Mouse (Mus musculus): Measurements from ENCODE around the gene Slc5a6. TPM values are rescaled to one million over a fixed set of nuclear protein-coding genes. Genes with fewer than 3 reads are reported as not detected.
A peak's percentile ranks its signal among the peaks of the same experiment; 100 is the strongest.
"Not testable (repeated sequence)": the region's sequence is repeated elsewhere in the genome, so short reads cannot be mapped to it uniquely, and the experiment has no call there.

The Slc5a6 gene
- total RNA-seq, 2 experiments from 2014 or later: 2.9 to 3.5 TPM

DNA sequence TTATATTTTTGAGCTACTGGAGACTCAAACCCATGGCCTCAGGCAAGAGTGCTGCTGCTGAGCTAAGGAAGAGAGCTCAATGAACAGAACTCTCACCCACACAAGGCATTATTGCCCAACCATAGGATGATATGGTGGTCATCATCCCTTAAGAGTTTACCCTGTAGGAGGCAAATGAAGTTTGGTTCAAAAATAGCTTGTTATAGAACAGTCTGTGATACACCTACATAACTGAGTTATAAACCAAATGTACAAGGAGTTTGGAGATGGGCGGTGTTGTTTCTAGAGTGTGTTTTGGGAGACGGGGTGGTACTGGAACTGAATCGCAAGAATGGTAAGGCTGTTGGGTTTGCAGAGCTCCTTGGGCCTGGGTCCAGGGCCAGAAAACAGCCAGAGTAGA, 21.1 kb upstream of the Slc5a6 start:
- no peak for DNase-seq

DNA sequence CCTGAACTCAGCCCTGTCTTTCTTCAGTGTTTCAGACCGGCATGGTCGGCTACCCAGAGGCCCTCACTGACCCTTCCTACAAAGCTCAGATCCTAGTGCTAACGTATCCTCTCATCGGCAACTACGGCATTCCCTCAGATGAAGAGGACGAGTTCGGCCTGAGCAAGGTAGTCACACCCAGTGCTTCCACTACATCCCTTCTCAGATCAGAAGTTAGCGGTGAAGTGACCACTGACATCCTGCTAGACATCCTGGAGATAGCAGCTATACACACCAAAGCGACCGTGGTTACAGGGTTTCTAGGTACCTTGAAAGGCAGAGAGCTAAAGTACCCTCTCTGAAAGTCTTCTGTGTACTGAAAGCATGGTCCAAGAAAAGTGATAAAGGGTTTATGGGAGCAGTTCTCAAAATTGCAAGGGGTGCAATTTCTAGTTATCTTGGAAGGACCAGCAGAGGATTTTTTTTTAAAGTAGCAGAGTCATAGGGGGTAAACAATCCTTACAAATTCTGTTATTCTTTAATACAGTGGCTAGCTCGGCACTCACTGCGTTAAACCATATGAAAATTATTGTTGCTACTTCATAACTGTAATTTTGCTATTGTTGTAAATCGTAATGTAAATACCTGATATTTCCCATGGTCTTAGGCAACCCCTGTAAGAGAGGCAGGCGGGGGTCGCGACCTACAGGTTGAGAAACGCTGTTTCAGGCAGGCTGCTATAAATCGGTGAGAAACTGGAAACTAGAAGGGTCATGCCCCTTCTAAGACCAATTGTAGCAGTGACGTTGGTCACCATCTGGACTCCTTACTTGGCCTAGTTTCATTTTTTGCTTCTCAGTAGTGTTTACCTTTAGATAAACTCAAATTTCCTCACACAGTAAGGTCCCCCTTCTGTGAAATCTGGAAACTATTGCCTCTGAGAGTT, 6.8 kb upstream of the Slc5a6 start:
- no peak for DNase-seq

DNA sequence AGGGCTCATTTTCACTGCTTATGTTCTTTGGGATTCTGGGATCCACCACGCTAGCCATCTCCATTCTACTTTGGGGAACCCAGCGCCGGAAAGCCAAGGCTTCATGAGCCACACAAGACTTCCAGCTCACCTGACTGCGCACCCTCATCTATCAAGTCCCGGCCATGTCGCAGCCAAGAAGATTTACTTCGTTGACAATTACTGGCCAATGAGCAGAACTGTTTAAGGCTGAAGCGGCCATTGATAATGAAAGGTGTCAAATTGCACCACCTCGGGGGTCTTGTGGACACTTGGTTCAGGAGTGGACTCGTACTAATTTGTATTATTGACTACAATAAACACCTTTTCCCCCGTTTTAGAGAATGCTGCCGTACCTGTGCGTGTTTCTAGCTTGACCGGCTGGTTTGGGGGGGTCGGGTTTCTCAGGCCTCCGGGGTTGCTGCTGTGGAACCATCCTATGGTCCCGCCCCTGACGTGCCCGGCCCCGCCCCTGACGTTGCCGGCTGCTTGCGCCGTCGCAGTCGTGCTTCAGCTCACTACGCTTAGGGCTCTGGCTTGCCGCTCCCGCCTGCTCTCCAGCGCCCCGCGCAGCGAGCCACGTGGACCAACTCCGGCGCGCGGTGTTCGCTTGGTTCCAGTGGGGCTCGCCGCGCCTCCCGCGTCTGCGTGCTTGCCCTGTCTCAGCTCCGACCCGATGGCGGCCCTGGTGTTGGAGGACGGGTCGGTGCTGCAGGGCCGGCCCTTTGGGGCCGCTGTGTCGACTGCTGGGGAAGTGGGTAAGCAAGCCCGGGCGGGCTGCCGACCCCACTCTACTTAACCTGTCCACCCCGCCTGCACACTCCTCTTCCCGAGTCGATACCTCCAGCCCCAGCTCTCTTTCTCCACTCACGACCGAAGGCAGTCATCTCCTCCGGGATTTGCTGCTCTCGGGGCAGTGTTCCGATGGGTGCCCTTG, 5.8 kb upstream of the Slc5a6 start, which contains the start of gene Cad:
Cad (plus strand) TSS at position 520 of the 955 bp plus-strand sequence.
- peak; percentile 96 for DNase-seq

DNA sequence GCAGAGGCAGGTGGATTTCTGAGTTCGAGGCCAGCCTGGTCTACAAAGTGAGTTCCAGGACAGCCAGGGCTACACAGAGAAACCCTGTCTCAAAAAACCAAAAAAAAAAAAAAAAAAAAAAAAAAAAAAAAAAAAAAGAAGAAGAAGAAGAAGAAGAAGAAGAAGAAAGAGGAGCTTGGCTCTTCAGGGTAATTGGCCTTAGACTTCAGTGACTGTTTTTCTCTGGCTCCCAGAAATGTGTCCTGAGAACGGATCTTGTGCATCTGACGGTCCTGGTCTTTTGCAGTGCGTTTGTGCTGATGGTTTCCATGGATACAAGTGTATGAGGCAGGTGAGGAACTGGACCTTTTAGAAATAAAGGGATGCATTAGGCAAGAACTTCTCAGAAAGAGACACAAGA, 5.0 kb upstream of the Slc5a6 start:
- DNase-seq: not testable (repeated sequence)

DNA sequence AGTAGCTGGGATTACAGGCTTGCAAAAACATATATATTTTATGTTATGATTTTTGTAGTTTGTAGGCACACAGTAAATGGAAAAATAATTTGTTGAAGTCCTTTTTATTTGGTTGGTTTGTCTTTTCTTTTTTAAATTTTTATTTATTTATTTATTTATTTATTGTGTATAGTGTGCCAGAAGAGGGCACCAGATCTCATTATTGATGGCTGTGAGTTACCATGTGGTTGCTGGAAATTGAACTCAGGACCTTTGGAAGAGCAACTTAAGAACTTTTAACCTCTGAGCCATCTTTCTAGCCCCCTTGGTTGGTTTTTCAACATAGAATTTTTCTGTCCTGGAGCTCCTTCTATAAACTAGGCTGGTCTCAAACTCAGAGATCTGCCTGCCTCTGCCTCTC, 1.7 kb upstream of the Slc5a6 start:
- DNase-seq: no peak

DNA sequence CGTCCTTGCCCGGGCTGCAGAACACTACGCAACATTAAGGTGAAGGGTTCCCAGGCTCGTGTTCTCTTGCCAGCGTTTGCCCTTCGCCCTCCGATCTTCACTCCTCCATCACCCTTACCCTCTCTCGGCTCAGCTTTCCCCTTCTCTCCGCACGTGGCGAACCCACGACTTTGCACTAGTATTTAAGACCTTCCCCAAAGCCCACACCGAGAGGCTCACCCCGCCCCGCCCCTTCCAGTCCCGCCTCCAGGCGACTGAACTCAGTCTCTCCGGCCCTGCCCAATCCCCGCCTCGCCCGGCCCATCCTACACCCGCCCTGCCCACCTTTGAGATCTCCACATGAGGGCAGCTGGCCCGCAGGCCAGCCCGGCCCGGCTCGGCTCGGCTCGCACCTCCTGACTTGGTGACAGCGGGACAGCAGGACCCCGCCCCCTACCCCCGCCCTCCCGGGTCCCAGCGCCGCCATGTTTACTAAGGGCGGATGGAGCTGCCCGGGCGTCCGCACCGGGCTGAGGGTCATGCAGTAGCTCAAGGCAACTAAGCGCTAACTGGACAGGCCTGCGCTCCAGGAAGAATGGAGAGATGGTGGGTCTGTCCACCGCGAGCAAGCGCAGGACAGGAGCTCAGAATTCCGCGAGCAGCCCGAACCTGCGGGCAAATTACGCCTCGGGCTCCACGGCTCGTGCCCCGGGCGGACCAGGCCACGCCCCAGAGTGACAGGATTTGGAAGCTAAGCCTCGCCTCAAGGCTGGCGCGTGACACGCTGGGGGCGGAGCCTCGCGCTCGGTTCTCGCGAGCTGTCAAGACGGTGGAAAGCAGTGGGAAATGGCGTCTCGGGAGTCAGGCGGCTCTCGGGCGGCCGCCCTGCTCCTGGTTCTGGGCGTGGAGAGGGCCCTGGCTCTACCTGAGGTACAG, 619 bp downstream of the Slc5a6 start, which contains the start of gene Atraid:
Atraid (plus strand) TSS at position 465 of the 915 bp plus-strand sequence.
- peak; percentile 99 for DNase-seq

DNA sequence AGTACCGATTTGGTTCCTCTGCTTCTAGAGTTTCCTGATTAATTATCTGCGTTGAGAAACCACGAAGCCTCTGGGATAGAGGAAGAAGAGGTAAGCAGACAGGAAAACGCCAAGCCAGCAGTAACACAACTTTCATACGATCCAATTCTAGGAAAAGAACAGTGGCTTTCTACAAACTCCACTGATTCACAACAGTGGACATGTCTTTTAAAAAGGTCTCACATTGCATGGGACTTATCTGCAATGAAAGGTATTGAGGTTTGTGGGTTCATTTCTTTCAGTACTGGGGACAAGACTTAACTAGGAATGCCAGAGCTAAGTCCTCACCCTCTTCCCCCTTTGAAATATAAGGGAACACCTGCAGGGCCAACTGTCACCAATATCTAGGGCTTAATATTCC, 1.6 kb downstream of the Slc5a6 start:
- no peak for DNase-seq

DNA sequence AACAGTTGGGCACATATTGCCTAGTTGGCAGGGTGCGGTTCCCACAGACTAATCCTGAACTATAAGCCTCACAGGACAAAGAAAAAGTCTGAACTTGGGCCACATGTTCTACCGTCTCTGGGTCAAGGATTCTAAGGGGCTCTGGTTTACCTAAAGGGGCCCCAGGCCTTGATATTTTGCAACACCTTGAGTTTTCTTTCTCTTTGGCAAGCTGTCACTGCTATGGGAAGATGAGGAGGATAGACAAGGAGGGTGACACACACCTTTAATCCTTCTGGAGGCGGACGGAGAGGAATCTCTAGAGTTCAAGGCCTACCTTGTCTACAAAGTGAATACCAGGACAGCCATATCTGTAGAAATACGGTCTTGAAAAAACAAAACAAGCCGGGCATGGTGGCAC, 2.3 kb downstream of the Slc5a6 start:
- DNase-seq: no peak

DNA sequence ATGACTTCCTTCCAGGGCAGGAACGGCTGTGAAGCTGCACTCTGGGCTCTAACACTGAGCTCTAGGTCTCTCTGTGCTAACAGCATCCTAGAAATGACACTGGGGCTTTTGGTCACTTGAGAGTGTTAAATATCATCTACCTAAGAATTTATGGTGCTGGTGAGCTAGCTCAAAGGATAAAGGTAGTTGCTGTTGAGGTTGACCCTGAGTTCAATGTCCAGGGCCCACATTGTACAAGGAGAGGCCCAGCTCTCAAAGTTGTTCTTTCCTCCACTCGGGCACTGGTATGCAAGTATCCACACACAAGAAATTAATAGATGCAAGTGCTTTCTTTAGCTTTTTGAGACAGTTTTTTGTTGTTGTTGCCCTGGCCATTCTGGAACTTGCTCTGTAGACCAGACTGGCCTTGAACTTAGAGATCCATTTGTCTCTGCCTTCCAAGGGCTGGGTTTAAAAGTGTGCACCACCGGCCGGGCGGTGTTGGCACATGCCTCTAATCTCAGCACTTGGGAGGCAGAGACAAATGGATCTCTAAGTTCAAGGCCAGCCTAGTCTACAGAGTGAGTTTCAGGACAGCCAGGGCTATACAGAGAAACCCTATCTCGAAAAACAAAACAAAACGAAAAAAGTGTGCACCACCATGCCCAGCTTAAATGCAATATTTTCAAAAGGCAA, 10.4 kb downstream of the Slc5a6 start:
- no peak for DNase-seq

DNA sequence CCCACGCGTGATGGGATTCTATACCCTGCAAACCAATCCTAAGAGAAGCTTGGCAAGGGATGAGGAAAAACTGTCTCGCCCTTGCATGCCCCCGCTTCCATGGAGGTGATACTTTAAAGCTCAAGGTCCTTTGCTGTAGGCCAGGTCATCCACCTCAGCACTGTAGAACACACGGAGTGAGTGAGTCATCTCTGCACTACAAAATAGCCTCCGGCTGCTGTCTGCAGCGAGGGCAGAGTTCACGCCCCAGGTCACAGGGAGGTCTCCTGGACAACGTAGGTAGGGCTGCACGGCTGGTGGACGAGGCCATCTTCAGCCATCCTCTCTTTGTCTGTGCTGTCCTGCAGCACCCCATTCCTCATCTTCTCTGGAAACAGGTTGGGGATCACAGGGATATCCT, 12.2 kb downstream of the Slc5a6 start:
- not testable (repeated sequence) for DNase-seq

DNA sequence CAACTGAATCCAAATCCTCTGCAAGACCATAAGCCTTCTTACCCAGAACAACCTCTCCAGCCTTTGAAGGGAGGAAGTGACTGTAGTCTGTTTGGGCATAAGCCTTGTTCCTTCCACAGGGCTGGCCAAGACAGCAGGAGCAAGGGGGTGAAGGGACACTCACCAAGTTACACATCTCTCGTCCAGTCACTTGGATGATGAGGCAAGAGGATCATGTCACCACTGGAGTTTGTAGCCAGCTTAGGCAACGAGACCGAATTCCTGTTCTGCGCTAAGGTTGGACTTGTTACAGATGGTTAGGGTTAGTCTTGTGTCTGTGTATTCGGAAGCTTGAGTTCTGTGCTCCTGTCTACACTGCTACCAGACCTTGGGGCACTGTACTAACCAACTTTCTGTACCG, 14.1 kb downstream of the Slc5a6 start:
- no peak for DNase-seq

DNA sequence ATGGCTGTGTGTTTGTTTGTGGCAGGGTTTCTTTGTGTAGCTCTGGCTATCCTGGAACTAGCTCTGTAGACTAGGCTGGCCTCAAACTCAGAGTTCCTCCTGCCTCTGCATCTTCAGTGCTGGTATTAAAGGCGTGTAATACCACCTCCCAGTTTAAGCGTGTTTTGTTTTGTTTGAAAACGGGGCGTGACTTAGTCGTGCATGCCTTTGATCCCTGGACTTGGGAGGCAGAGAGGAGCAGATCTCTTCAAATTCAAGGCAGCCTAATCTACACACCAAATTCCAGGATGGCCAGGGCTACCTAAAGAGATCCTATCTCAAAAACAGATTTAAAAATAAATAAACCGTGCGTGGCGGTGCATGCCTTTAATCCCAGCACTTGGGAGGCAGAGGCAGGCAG, 17.2 kb downstream of the Slc5a6 start:
- DNase-seq: no peak

DNA sequence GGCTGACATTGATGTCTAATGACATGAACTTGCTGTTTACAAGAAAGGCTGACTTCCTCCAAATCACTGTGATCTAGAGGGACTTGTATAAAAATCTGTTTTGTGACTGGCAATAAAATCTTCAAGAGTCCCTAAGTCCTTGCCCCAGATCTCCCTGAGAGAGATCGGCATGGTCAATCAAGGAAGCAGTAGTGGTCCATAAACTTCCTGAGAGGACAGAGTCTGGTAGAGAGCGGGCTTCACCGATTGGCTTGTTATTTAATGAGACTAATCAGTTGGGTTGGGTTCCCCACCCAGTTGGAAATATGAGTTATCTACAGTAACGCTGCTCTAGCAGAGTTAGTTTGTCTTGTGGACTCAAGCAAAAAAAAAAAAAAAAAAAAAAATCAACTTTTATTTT, 17.8 kb downstream of the Slc5a6 start:
- DNase-seq: no peak

DNA sequence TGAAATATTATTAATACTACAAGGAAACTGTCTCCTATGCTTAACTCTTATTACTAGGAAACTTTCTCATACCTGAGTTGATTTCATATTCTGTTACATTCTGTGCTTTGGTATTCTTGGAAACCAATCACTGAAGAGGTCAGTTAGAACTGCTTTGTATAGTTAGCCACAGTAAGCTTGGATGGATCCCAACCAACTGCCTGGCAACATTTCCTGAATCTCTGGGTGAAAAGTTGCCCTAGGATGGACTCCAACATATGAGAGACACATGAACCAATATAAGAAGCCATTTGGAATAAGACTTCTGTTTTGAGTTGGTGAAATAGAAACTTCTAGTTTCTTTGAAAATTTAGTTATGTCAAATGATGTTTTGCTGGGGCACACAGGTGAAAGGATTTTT, 24.1 kb downstream of the Slc5a6 start:
- no peak for DNase-seq

DNA sequence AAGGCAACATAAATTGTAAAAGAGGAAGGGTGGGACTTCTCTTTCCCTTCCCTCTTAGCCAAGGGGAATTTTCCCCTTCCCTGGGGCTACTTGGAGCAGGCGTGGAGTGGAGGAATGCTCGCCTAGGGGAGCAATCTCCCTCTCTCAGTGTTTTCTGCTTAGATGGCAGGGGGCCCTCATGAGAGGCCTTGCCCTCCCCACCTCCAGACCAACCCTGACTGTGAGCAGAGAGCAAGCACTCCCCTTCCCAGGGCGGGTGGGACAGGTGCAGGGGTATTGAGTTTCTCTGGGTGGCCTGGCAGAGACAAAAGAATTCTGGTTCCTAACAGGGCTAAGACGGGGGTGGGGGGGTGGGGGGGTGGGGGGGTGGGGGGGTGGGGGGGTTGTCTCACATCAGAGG, 25.5 kb downstream of the Slc5a6 start:
- peak; percentile 9 for DNase-seq

DNA sequence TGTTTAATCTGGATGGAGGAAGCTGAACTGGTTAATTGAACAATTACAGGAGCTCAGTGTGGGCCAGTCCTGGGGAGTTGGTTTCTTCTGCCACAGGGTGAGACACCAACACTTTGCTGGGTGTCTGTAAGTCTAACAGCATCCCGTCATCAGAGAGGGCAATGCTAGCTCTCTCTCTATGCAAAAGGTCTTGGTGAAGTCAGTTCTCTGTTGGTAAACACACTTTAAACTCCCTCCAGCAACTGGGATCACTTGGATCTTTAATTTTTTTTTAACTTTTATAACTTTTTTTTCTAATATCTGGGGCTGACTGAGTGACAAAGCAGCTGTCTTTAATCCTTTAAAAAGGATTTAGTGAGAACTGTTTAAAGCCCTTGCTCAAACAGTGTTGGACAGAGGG, 26.0 kb downstream of the Slc5a6 start:
- DNase-seq: no peak

DNA sequence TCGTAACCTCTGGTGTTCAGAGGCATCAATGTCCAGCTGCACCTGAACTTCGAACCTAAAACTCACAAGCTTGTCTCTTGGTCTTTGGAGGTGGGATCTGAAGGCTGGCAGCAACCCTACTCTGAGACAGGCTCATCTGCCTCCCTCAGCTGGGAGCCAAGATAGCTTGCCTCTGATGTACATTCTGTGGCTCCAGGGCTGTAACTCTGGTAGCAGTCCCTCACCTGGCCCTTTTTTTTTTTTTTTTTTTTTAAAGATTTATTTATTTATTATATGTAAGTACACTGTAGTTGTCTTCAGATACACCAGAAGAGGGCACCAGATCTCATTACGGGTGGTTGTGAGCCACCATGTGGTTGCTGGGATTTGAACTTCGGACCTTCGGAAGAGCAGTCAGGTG, 26.9 kb downstream of the Slc5a6 start:
- not testable (repeated sequence) for DNase-seq

DNA sequence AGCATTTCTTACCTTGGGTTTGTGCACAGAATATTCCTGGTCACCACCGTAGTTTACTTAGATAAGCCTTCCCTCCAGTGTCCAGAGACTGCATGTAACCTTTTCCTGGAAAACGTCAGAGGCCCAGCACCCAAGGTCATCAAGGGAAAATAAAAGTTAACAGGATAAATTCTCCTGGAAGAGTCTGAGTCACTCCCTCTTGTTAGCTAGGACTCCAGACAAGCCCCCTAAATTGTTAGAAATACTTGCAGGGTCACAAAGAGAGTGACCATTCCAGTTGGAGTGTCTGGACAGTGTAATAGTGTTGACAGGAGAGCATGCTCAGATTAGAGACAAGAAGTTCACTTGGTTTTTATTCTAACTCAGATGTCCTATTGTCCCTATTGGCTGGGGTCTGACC, 32.8 kb downstream of the Slc5a6 start:
- no peak for DNase-seq

DNA sequence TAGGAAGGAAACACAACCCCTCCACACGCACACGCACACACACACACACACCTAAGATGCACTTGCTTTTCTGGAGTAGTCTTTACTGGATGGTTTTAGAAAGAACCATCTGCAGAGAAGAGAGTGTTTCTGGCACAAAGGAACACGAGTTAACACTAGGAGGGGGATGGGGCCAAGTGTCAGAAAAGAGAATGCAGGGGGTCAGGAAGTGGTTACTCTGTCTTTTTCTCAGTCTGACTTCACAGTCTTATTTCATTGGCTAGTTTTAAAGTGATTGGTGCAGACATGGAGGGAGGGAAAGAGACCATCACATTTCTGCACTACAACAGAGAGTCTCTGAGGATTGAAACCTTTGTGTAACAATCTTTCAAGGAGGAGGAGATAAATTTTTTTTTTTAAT, 36.0 kb downstream of the Slc5a6 start:
- no peak for DNase-seq

DNA sequence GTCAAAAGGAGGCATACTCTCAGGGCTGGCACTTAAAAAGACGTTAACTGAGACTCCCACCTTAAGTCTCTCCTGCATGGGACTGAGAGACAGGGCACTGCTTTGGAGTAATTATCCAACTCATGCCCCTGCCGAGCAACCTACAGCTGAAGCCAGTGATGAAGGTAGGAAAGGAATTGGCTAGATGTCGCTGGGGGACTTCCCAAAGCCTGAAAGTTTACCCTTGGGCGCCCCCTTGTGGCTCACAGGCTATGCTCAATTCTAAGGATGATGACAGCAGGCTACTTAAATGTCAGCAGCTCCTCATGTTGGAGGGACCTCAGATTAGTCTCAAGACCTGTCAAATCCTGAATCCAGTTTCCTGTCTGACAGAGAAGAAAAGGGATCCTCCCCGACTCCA, 44.5 kb downstream of the Slc5a6 start:
- peak; percentile 96 for DNase-seq

DNA sequence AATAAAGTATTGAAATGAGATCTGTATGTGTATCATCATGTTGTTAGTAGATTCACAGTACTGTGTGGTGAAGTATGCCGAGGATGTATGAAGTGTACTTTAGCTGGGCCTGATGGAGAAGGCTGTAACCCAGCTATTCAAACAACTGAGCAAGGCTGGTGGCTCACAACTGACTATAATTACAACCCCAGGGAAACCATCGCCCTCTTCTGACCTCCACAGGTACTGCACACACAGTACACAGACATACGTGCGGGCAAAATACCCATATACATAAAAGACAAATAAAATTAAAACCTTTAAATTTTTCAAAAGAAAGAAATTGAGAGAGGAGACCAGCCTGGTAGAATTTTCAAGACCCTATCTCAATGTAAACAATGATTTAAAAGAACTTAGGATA, 47.2 kb downstream of the Slc5a6 start:
- DNase-seq: no peak

Measured in gastrocnemius, postnatal 10 days (tissue).